Mouse (Mus musculus) adipocyte (in vitro differentiated cells): ENCODE data around the gene Hat1.
A peak's percentile ranks its signal among the peaks of the same experiment; 100 is the strongest.

Source experiments
- DNase-seq: peaks from one replicate; pipeline ENCODE4 v3.0.0-alpha.2; 2016; ENCODE audit warnings: low spot score

The Hat1 gene

GRCm38 (mm10) chr2:71376433-71376906 lies 12.3 kb upstream of the Hat1 start:
- DNase-seq: no peak

GRCm38 (mm10) chr2:71377426-71377825 lies 11.3 kb upstream of the Hat1 start:
- no peak for DNase-seq

GRCm38 (mm10) chr2:71381962-71382361 lies 6.8 kb upstream of the Hat1 start:
- no peak for DNase-seq

- no peak for DNase-seq
These were observed 4.9 kb upstream of the Hat1 start for GRCm38 (mm10) chr2:71383890-71384289.

- DNase-seq: no peak
These were observed 992 bp upstream of the Hat1 start for GRCm38 (mm10) chr2:71387766-71388165.

- DNase-seq: peak; percentile 42
These were observed 1.1 kb downstream of the Hat1 start for GRCm38 (mm10) chr2:71389864-71390263.

GRCm38 (mm10) chr2:71405613-71406012 lies 16.9 kb downstream of the Hat1 start:
- peak; percentile 20 for DNase-seq

GRCm38 (mm10) chr2:71418760-71419280 lies 30.1 kb downstream of the Hat1 start:
- DNase-seq: no peak

GRCm38 (mm10) chr2:71419408-71419807 lies 30.6 kb downstream of the Hat1 start:
- DNase-seq: no peak

GRCm38 (mm10) chr2:71420895-71421425 lies 32.2 kb downstream of the Hat1 start:
- no peak for DNase-seq

- DNase-seq: no peak
These were observed 35.8 kb downstream of the Hat1 start for GRCm38 (mm10) chr2:71424545-71424944.

GRCm38 (mm10) chr2:71435440-71435839 lies 46.7 kb downstream of the Hat1 start:
- DNase-seq: no peak

- peak; percentile 64 for DNase-seq
These were observed 54.6 kb downstream of the Hat1 start for GRCm38 (mm10) chr2:71443376-71443775.

- no peak for DNase-seq
These were observed 56.9 kb downstream of the Hat1 start for GRCm38 (mm10) chr2:71445536-71446196.

GRCm38 (mm10) chr2:71449604-71450003 lies 60.8 kb downstream of the Hat1 start:
- no peak for DNase-seq

GRCm38 (mm10) chr2:71451761-71452160 lies 63.0 kb downstream of the Hat1 start:
- DNase-seq: no peak

- peak; percentile 95 for DNase-seq
These were observed 64.6 kb downstream of the Hat1 start, which contains the start of gene Metap1d for GRCm38 (mm10) chr2:71453161-71453916. Gene Metap1d, plus strand, starts transcription at chr2:71453276.

GRCm38 (mm10) chr2:71453917-71454260 lies 65.1 kb downstream of the Hat1 start:
- no peak for DNase-seq

- no peak for DNase-seq
These were observed 69.9 kb downstream of the Hat1 start for GRCm38 (mm10) chr2:71458624-71459023.

- no peak for DNase-seq
These were observed 70.9 kb downstream of the Hat1 start for GRCm38 (mm10) chr2:71459659-71460058.

- no peak for DNase-seq
These were observed 72.4 kb downstream of the Hat1 start for GRCm38 (mm10) chr2:71461139-71461538.

GRCm38 (mm10) chr2:71461589-71461988 lies 72.8 kb downstream of the Hat1 start:
- no peak for DNase-seq

- DNase-seq: no peak
These were observed 73.3 kb downstream of the Hat1 start for GRCm38 (mm10) chr2:71462066-71462465.
